Mouse (Mus musculus) midbrain, embryonic 12.5 days (tissue): ENCODE results near the gene Chchd2. TPM values are rescaled to one million over a fixed set of nuclear protein-coding genes. Genes with fewer than 3 reads are reported as not detected.
A peak's percentile ranks its signal among the peaks of the same experiment; 100 is the strongest.
"Not testable (repeated sequence)": the region's sequence is repeated elsewhere in the genome, so short reads cannot be mapped to it uniquely, and the experiment has no call there.

Experiments used
- ATAC-seq: fragments of 200-750 bp; cut with Nextera tagmentation; 2 replicates; pipeline ENCODE4 v1.8.0; 2017; ENCODE audit warnings: low read depth, moderate TSS enrichment, moderate library complexity; ENCODE audit not compliant: low FRiP score
- H3K27ac ChIP-seq: fragments of 300-500 bp; sonication (generic); replicated peaks from 2 replicates; pipeline ENCODE4 v1.5.1; 2016; ENCODE audit warnings: mild to moderate bottlenecking
- H3K27me3 ChIP-seq: fragments of 300-500 bp; sonication (generic); 2 replicates; pipeline ENCODE4 v1.6.1; 2016; ENCODE audit warnings: mild to moderate bottlenecking
- H3K36me3 ChIP-seq: fragments of 300-500 bp; sonication (generic); 2 replicates; pipeline ENCODE4 v1.6.1; 2016
- H3K4me1 ChIP-seq: fragments of 300-500 bp; sonication (generic); 2 replicates; pipeline ENCODE4 v1.6.1; 2016
- H3K4me2 ChIP-seq: fragments of 300-500 bp; sonication (generic); replicated peaks from 2 replicates; pipeline ENCODE4 v1.6.1; 2016; ENCODE audit warnings: mild to moderate bottlenecking, moderate library complexity
- H3K4me3 ChIP-seq: fragments of 300-500 bp; sonication (generic); 2 replicates; pipeline ENCODE4 v1.5.1; 2016; ENCODE audit warnings: mild to moderate bottlenecking
- H3K9ac ChIP-seq: fragments of 300-500 bp; sonication (generic); replicated peaks from 2 replicates; pipeline ENCODE4 v1.6.1; 2016; ENCODE audit warnings: mild to moderate bottlenecking, moderate library complexity
- H3K9me3 ChIP-seq: fragments of 300-500 bp; sonication (generic); 2 replicates; pipeline ENCODE4 v1.6.1; 2016; ENCODE audit warnings: mild to moderate bottlenecking
- WGBS: fragments of 180-500 bp; shearing (Covaris S2); methylation state at CpG from one replicate; pipeline ENCODE4 v1.1.7; 2016; 5-methylcytosine and 5-hydroxymethylcytosine counted together
- polyA plus RNA-seq: library from polyadenylated mRNA; unstranded; fragments of >200 nt; fragmentation: Nextera tagmentation; extraction: Ambion mirVana; gene quantifications from 2 replicates; pipeline ENCODE4 v1.2.1, GENCODE M21; 2016

Chchd2 gene
- 747 and 763 TPM in 2 replicates for polyA plus RNA-seq

- peak; percentile 99 for ATAC-seq
Measured at GRCm38 (mm10) chr5:129886911-129887636, at the start of gene Chchd2. TSS of gene Chchd2 (minus strand) at chr5:129887470.

DNA sequence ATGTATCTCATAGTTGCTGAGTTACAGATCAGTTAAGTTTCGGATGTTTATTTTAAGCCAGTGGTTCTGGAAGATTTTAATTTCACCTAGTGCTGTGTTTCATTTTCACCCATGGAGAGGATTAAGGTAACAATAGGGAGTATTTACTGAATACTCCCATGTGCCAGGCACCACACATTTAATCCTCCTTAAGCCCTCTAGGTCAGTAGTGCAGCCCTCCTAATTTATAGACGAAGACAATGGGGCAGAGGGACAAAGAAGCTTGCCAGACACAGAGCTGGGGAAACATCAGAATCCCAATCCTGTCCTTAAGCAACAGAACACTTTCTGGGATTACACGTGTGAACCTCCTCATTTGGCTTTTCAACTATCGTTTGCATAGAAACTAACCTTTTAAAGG, 49.7 kb upstream of the Chchd2 start:
- no peak overlapping the region for H3K9ac ChIP-seq
- no peak overlapping the region for H3K4me3 ChIP-seq
- no peak for ATAC-seq
- no peaks in the 10 kb centered on the region for H3K36me3 ChIP-seq
- H3K4me2 ChIP-seq = no peak overlapping the region
- 12% methylated on average over 4 of the region's 4 CpGs for WGBS
- peaks cover 8% of the 10 kb centered on the region; the same call in 1 of the 2 replicates for H3K27me3 ChIP-seq
- no peaks in the 10 kb centered on the region for H3K9me3 ChIP-seq
- H3K4me1 ChIP-seq = no peaks in the 10 kb centered on the region
- H3K27ac ChIP-seq = no peak overlapping the region

More at GRCm38 (mm10) chr5:129886911-129887636, at the start of gene Chchd2:
- H3K4me2 ChIP-seq = peak within 1 kb of the TSS; percentile 90
- H3K36me3 ChIP-seq = peaks cover 19% of the 10 kb centered on the region
- peak within 1 kb of the TSS; percentile 91 for H3K27ac ChIP-seq
- H3K4me3 ChIP-seq = peak within 1 kb of the TSS; percentile 78
- H3K4me1 ChIP-seq = peaks cover 19% of the 10 kb centered on the region
- H3K9me3 ChIP-seq = no peaks in the 10 kb centered on the region
- WGBS = under 1% methylated on average over 46 of the region's 46 CpGs
- H3K9ac ChIP-seq = peak within 1 kb of the TSS; percentile 82
- 0 out of 2 replicates have a peak, but pooled peaks cover 2% of the 10 kb centered on the region for H3K27me3 ChIP-seq

DNA sequence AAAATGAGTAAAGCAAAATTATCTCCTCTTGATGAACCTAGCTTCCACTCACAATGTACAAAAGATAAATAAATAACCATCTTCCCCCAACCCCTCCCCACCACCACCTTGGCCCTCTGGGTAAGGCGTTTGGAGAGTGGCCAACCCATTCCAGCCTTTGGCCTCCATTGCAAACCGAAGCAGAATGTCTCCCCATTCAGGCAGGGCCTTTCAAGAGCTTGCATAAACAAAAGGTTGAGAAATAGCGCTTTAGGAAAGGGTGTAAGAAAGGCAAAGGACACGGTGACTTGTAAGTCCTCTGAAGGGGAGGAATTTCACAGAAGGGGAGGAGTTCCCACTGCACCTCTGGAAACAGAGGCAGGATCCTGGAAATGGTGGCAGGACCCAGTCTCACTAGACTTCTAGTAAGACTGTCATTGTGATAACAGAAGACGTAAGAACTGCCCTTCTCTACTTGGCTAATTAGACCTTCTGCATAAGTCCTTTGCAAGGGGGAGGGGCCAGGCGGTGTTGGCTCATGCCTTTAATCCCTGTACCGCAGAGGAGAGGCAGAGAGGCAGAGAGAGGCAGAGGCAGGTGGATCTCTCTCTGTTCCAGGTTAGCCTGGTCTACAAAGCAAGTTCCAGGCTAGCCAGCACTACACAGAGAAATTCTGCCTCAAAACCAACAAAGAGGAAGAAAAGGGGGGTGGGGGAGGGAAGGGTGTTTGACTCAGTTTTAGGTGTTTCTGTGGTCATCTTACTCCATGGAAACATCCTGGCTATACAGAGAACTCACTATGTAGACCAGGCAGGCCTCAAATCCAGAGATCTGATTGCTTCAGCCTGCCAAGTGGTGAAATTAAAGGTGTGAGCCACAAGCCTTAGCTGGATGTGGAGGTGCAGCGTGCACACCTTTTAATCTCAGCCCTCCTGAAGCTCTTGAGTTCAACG, 42.9 kb upstream of the Chchd2 start:
- no peak overlapping the region for H3K27ac ChIP-seq
- WGBS = 61% methylated on average over 9 of the region's 9 CpGs
- H3K4me3 ChIP-seq = no peak overlapping the region
- H3K4me2 ChIP-seq = no peak overlapping the region
- no peaks in the 10 kb centered on the region for H3K27me3 ChIP-seq
- no peaks in the 10 kb centered on the region for H3K36me3 ChIP-seq
- no peaks in the 10 kb centered on the region for H3K9me3 ChIP-seq
- H3K4me1 ChIP-seq = peaks cover 5% of the 10 kb centered on the region; the same call in 1 of the 2 replicates
- H3K9ac ChIP-seq = no peak overlapping the region
- ATAC-seq = no peak

DNA sequence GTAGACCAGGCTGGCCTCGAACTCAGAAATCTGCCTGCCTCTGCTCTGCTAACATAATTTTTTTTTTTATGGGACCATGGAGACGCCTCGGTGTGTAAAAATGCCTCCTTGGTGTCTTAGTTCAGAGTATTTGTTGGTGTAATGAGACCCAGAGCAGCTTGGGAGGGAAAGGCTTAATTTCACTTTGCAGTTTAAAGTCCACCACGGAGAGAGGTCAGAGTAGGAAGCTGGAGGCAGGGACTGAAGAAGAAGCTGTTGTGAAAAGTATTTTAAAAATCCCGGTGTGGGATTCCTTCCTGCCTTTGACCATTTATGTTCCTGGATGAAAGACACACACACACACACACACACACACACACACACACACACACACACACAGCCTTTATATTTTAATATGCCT, 38.7 kb upstream of the Chchd2 start:
- H3K27ac ChIP-seq = no peak overlapping the region
- peaks cover 5% of the 10 kb centered on the region; the same call in 1 of the 2 replicates for H3K4me1 ChIP-seq
- H3K4me3 ChIP-seq = no peak overlapping the region
- H3K36me3 ChIP-seq = no peaks in the 10 kb centered on the region
- no peak overlapping the region for H3K9ac ChIP-seq
- no peak overlapping the region for H3K4me2 ChIP-seq
- H3K9me3 ChIP-seq = no peaks in the 10 kb centered on the region
- ATAC-seq = no peak
- WGBS = 81% methylated on average over 5 of the region's 5 CpGs
- H3K27me3 ChIP-seq = no peaks in the 10 kb centered on the region

GRCm38 (mm10) chr5:129924820-129925452, 37.7 kb upstream of the Chchd2 start:
- H3K4me3 ChIP-seq = no peak overlapping the region
- ATAC-seq = no peak
- H3K9me3 ChIP-seq = no peaks in the 10 kb centered on the region
- peaks cover 1% of the 10 kb centered on the region; the same call in 1 of the 2 replicates for H3K4me1 ChIP-seq
- H3K27me3 ChIP-seq = no peaks in the 10 kb centered on the region
- no peak overlapping the region for H3K4me2 ChIP-seq
- no peak overlapping the region for H3K9ac ChIP-seq
- 92% methylated on average over 8 of the region's 8 CpGs for WGBS
- no peaks in the 10 kb centered on the region for H3K36me3 ChIP-seq
- H3K27ac ChIP-seq = no peak overlapping the region

DNA sequence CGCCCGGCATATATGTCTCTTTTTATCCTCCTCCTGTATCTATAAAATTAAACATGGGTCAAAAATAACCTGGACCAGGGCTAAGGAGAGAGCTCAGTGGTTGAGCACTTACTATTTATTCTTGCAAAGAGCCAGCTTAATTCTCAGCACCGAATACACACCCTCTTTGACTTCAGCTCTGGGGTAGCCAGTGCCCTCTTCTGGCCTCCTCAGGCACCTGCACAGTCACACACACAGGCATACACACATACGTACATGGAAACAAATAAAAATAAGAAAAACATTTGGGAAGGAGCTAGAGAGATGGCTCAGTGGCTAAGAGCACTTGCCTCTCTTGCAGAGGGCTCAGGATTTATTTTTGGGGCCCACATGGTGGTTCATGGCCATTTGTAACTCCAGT, 34.7 kb upstream of the Chchd2 start:
- Histone ChIP-seq H3K36me3 (no peaks in the 10 kb centered on the region), H3K9ac (no peak overlapping the region), H3K27me3 (no peaks in the 10 kb centered on the region), H3K4me3 (no peak overlapping the region), H3K4me1 (no peaks in the 10 kb centered on the region), H3K4me2 (no peak overlapping the region), H3K9me3 (no peaks in the 10 kb centered on the region), H3K27ac (no peak overlapping the region)
- no peak for ATAC-seq
- 90% methylated on average over 4 of the region's 4 CpGs for WGBS

- no peaks in the 10 kb centered on the region for H3K9me3 ChIP-seq
- no peak overlapping the region for H3K4me2 ChIP-seq
- H3K4me3 ChIP-seq = no peak overlapping the region
- WGBS = 70% methylated on average over 8 of the region's 8 CpGs
- no peak overlapping the region for H3K27ac ChIP-seq
- H3K9ac ChIP-seq = no peak overlapping the region
- no peaks in the 10 kb centered on the region for H3K4me1 ChIP-seq
- H3K36me3 ChIP-seq = no peaks in the 10 kb centered on the region
- H3K27me3 ChIP-seq = no peaks in the 10 kb centered on the region
- ATAC-seq = no peak
Measured at GRCm38 (mm10) chr5:129919320-129919719, 32.0 kb upstream of the Chchd2 start.

GRCm38 (mm10) chr5:129918752-129919151, 31.5 kb upstream of the Chchd2 start:
- Histone ChIP-seq H3K4me3 (no peak overlapping the region), H3K27me3 (no peaks in the 10 kb centered on the region), H3K9ac (no peak overlapping the region), H3K4me2 (no peak overlapping the region), H3K9me3 (no peaks in the 10 kb centered on the region), H3K4me1 (no peaks in the 10 kb centered on the region), H3K36me3 (no peaks in the 10 kb centered on the region), H3K27ac (no peak overlapping the region)
- no peak for ATAC-seq
- WGBS = 85% methylated on average over 9 of the region's 9 CpGs

GRCm38 (mm10) chr5:129918065-129918651, 30.9 kb upstream of the Chchd2 start:
- Histone ChIP-seq H3K9me3 (no peaks in the 10 kb centered on the region), H3K4me3 (no peak overlapping the region), H3K27ac (no peak overlapping the region), H3K4me1 (no peaks in the 10 kb centered on the region), H3K4me2 (no peak overlapping the region), H3K9ac (no peak overlapping the region), H3K36me3 (no peaks in the 10 kb centered on the region), H3K27me3 (no peaks in the 10 kb centered on the region)
- 89% methylated on average over 24 of the region's 24 CpGs for WGBS
- ATAC-seq = no peak

- H3K36me3 ChIP-seq, H3K9me3 ChIP-seq, H3K9ac ChIP-seq, H3K4me2 ChIP-seq, H3K4me1 ChIP-seq, H3K27ac ChIP-seq, H3K4me3 ChIP-seq, H3K27me3 ChIP-seq, ATAC-seq: not testable (repeated sequence)
- whole genome bisulfite sequencing = 89% methylated on average over 11 of the region's 11 CpGs
Measured at GRCm38 (mm10) chr5:129915491-129915890, 28.2 kb upstream of the Chchd2 start.

- H3K4me3 ChIP-seq = no peak overlapping the region
- 15% methylated on average over 2 of the region's 2 CpGs for WGBS
Measured at GRCm38 (mm10) chr5:129914024-129914423, 26.8 kb upstream of the Chchd2 start.

More at GRCm38 (mm10) chr5:129914024-129914423, 26.8 kb upstream of the Chchd2 start:
- Histone ChIP-seq H3K4me1 (peaks cover 4% of the 10 kb centered on the region; the same call in 1 of the 2 replicates), H3K9ac (no peak overlapping the region), H3K27me3 (peaks cover 7% of the 10 kb centered on the region; the same call in 1 of the 2 replicates), H3K4me2 (no peak overlapping the region), H3K9me3 (no peaks in the 10 kb centered on the region), H3K36me3 (no peaks in the 10 kb centered on the region), H3K27ac (no peak overlapping the region)
- ATAC-seq = no peak
